Mouse (Mus musculus): ENCODE measurements around the gene Sult2a4. TPM values are rescaled to one million over a fixed set of nuclear protein-coding genes. Genes with fewer than 3 reads are reported as not detected.

The Sult2a4 gene
- not detected in 4 replicates for total RNA-seq (2023)

DNA sequence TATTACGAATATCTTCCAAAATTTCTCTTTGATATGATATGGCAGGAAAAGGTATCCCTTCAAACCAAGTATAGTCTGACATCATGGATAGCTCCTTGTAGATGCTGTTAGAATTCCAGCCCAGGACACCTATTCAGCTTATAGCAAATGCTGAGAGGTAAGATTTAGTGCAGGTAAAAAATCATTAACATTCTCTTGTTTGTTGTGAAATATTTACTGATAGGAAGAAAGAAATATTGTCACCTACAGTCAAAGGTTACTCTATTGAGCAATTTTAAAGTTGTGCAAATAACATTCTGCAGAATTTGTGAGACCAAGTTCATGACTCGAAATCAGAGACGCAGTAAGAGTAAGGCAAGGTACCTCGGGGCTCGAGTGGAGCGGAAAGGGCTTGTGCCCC, at the start of gene Sult2a4:
TSS of gene Sult2a4 (minus strand) at position 101 of the 400 bp plus-strand sequence.

Other genes with a start within 250 kb of the Sult2a4 start
- not detected in 4 replicates for gene Sult2a1, start 152.2 kb downstream of the Sult2a4 start, total RNA-seq (2023)
- not detected in 4 replicates for gene Sult2a3, start 133.4 kb upstream of the Sult2a4 start, total RNA-seq (2023)